In the genomic region with DNA sequence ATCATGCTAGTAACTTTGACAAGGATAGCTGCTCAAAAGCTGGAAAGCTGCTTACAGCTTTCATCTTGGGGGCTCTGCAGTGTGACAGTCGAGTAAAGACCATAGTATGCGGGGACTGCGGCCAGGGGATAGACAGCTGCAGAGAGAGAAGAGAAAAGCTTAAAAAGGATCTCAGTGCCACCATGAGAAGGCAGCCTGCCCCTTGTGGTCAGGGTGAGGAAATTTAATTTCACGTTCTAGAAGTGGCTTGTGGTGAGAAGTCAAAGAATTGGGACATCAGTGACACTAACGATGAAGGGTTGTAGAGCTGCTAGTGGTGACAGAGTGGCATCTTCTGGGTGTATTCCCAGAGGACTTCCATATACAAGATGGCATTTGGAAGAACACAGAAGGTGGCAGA, we compare ENCODE assay signal across 12 mouse cellular contexts.
A peak's percentile ranks its signal among the peaks of the same experiment; 100 is the strongest.
DNase-seq lines count a peak whose midpoint lies in the region; ATAC-seq and TF ChIP-seq lines count a peak whose summit lies in the region.
"Had no signal": no experiment of that assay in that cellular context is flagged by ENCODE, and none has a peak within 500 bp of the region (broad histone marks: within the 10 kb centered on the region; RNA-seq: fewer than 3 reads in every experiment).

No protein-coding gene starts in this region.

- H3K4me2 ChIP-seq in hindbrain, postnatal 0 days (ENCODE audit: low read depth, low read length) = no peak overlapping the region
- no peak overlapping the region for H3K4me2 ChIP-seq in hindbrain, embryonic 16.5 days (ENCODE audit: low read length)

- peak; percentile 67 for TF ChIP-seq CTCF in hindbrain, postnatal 0 days (IDR thresholded peaks at IDR 0.05; ENCODE audit: low read depth)

- H3K27me3 ChIP-seq in hindbrain, postnatal 0 days (ENCODE audit: insufficient read depth, low read length) = no peaks in the 10 kb centered on the region
- no peaks in the 10 kb centered on the region for H3K27me3 ChIP-seq in hindbrain, embryonic 16.5 days (replicated peaks; ENCODE audit: control insufficient read depth, insufficient read depth, low read length)

- H3K9me3 ChIP-seq in hindbrain, postnatal 0 days (ENCODE audit: low read length) = no peaks in the 10 kb centered on the region
- no peaks in the 10 kb centered on the region for H3K9me3 ChIP-seq in hindbrain, embryonic 16.5 days (ENCODE audit: control insufficient read depth, low read length)
- H3K9me3 ChIP-seq: limb, embryonic 10.5 days had no signal

- no peaks in the 10 kb centered on the region for H3K36me3 ChIP-seq in hindbrain, postnatal 0 days (ENCODE audit: insufficient read depth, low read length)
- no peaks in the 10 kb centered on the region for H3K36me3 ChIP-seq in hindbrain, embryonic 16.5 days (ENCODE audit: control insufficient read depth, insufficient read depth, low read length)
- H3K36me3 ChIP-seq: limb, embryonic 10.5 days had no signal

- H3K4me1 ChIP-seq in hindbrain, postnatal 0 days (ENCODE audit: insufficient read depth, low read length) = peaks cover 4% of the 10 kb centered on the region; the same call in 1 of the 2 replicates
- peaks cover 5% of the 10 kb centered on the region; the same call in 1 of the 2 replicates for H3K4me1 ChIP-seq in hindbrain, embryonic 16.5 days (ENCODE audit: control insufficient read depth, insufficient read depth, low read depth, low read length)

- peak; percentile 49; the same call in 1 of the 2 replicates for ATAC-seq in cerebellum, adult (ENCODE audit: insufficient number of reproducible peaks, low FRiP score, low TSS enrichment)
- no peak for ATAC-seq in hindbrain, postnatal 0 days
- ATAC-seq in hindbrain, embryonic 16.5 days = no peak
- ATAC-seq in megakaryocyte progenitor cell, adult 5-6 weeks (replicated peaks; ENCODE audit: poor library complexity) = 0 out of 2 replicates have a peak, but pooled peaks have one; percentile 29
- ATAC-seq: forebrain, embryonic 16.5 days had no signal

- no peak overlapping the region for H3K27ac ChIP-seq in hindbrain, postnatal 0 days
- no peak overlapping the region for H3K27ac ChIP-seq in hindbrain, embryonic 16.5 days (ENCODE audit: low read depth, low read length)
- H3K27ac ChIP-seq: limb, embryonic 10.5 days had no signal

- no peak overlapping the region for H3K4me3 ChIP-seq in hindbrain, postnatal 0 days (ENCODE audit: low read length)
- H3K4me3 ChIP-seq in hindbrain, embryonic 16.5 days (ENCODE audit: low read length) = no peak overlapping the region
- H3K4me3 ChIP-seq: limb, embryonic 10.5 days had no signal

- DNase-seq in cerebellum, adult 9-10 months = no peak
- peak; percentile 23 for DNase-seq in hindbrain, postnatal 0 days (ENCODE audit: low spot score)
- peak; percentile 22 for DNase-seq in lung, postnatal 10 days
- no peak for DNase-seq in lung, adult 18-20 months
- no peak for DNase-seq in layer of hippocampus, adult 18-20 months (ENCODE audit: low spot score in 2 of 2)
- DNase-seq: adrenal gland, postnatal 25 days; heart, postnatal 10 days had no signal

- H3K9ac ChIP-seq in hindbrain, postnatal 0 days (replicated peaks; ENCODE audit: low read length) = no peak overlapping the region
- H3K9ac ChIP-seq in hindbrain, embryonic 16.5 days (ENCODE audit: low read depth, low read length) = no peak overlapping the region

- 57% methylated on average over 5 of the region's 5 CpGs for WGBS in hindbrain, postnatal 0 days
- 62% methylated on average over 5 of the region's 5 CpGs for WGBS in hindbrain, embryonic 16.5 days

Comparison
In these comparisons a context has a peak if more than half of its experiments do, and no peak if none do; other contexts are left out.
1. DNase-seq: peak in hindbrain, postnatal 0 days (single experiment) and lung, postnatal 10 days (single experiment); none in cerebellum, adult 9-10 months (single experiment), lung, adult 18-20 months (0 of 2) and layer of hippocampus, adult 18-20 months (0 of 2).
2. ATAC-seq: peak in cerebellum, adult (single experiment) and megakaryocyte progenitor cell, adult 5-6 weeks (single experiment); none in hindbrain, postnatal 0 days (single experiment) and hindbrain, embryonic 16.5 days (single experiment).